Mouse (Mus musculus) heart, postnatal 25 days (tissue): ENCODE measurements around the gene St8sia4. TPM values are rescaled to one million over a fixed set of nuclear protein-coding genes. Genes with fewer than 3 reads are reported as not detected.

Experiments used
- DNase-seq: peaks from one replicate; pipeline ENCODE4 v3.0.0; 2022; ENCODE audit warnings: low spot score
- intact Hi-C: fragments of 180-260 bp; cut with DNase I; formaldehyde crosslinking; loops from one replicate; pipeline ENCODE4 v1.15.1; 2025
- total RNA-seq, 2 experiments: library from RNA; stranded (reverse); gene quantifications; 2 replicates each; pipeline ENCODE4 v1.2.3; 2021

St8sia4 gene
- 10 to 100 TPM in 1 of 2 experiments, 1 to 10 TPM in 1; 8.1 to 10.0 TPM for total RNA-seq

GRCm38 (mm10) chr1:95667435-95668252 lies at the start of gene St8sia4:
Gene St8sia4, minus strand, starts transcription at chr1:95667571.
- intact Hi-C loops = loop anchor here (5.0 kb wide), 4 partner anchors 95 to 350 kb away; no protein-coding TSS in a partner anchor
- peak; percentile 75 for DNase-seq

GRCm38 (mm10) chr1:95709181-95709580 lies 41.8 kb upstream of the St8sia4 start:
- intact Hi-C loops = no loop called here
- DNase-seq = no peak

GRCm38 (mm10) chr1:95699903-95700302 lies 32.5 kb upstream of the St8sia4 start:
- intact Hi-C loops = no loop called here
- no peak for DNase-seq

GRCm38 (mm10) chr1:95674052-95674451 lies 6.7 kb upstream of the St8sia4 start:
- intact Hi-C loops = no loop called here
- DNase-seq = no peak

- intact Hi-C loops = loop anchor here (5.0 kb wide), 4 partner anchors 94 to 351 kb away; no protein-coding TSS in a partner anchor
- DNase-seq = peak; percentile 2
Measured at GRCm38 (mm10) chr1:95668253-95668805, 958 bp upstream of the St8sia4 start.

- intact Hi-C loops = loop anchor here (5.0 kb wide), 4 partner anchors 96 to 349 kb away; no protein-coding TSS in a partner anchor
- DNase-seq = no peak
Measured at GRCm38 (mm10) chr1:95666541-95667320, 640 bp downstream of the St8sia4 start.

- intact Hi-C loops = loop anchor here (2.0 to 5.0 kb wide), 5 partner anchors 47 to 349 kb away; no protein-coding TSS in a partner anchor
- DNase-seq = peak; percentile 6
Measured at GRCm38 (mm10) chr1:95665951-95666484, 1.4 kb downstream of the St8sia4 start.

GRCm38 (mm10) chr1:95664969-95665702 lies 2.2 kb downstream of the St8sia4 start:
- intact Hi-C loops = loop anchor here (2.0 to 5.0 kb wide), 5 partner anchors 46 to 348 kb away; no protein-coding TSS in a partner anchor
- peak; percentile 1 for DNase-seq

- intact Hi-C loops = loop anchor here (2.0 kb wide), 1 partner anchor 46 kb away; no protein-coding TSS in a partner anchor
- DNase-seq = no peak
Measured at GRCm38 (mm10) chr1:95664321-95664825, 3.0 kb downstream of the St8sia4 start.

GRCm38 (mm10) chr1:95657051-95657668 lies 10.2 kb downstream of the St8sia4 start:
- intact Hi-C loops = no loop called here
- DNase-seq = no peak

- DNase-seq = no peak
- intact Hi-C loops = no loop called here
Measured at GRCm38 (mm10) chr1:95655564-95655963, 11.8 kb downstream of the St8sia4 start.

- intact Hi-C loops = no loop called here
- DNase-seq = no peak
Measured at GRCm38 (mm10) chr1:95653445-95653844, 13.9 kb downstream of the St8sia4 start.

GRCm38 (mm10) chr1:95644292-95644691 lies 23.1 kb downstream of the St8sia4 start:
- intact Hi-C loops = no loop called here
- no peak for DNase-seq

- DNase-seq = no peak
- intact Hi-C loops = no loop called here
Measured at GRCm38 (mm10) chr1:95639001-95639400, 28.4 kb downstream of the St8sia4 start.

- intact Hi-C loops = no loop called here
- DNase-seq = no peak
Measured at GRCm38 (mm10) chr1:95624376-95624775, 43.0 kb downstream of the St8sia4 start.

GRCm38 (mm10) chr1:95618647-95619046 lies 48.7 kb downstream of the St8sia4 start:
- no peak for DNase-seq
- intact Hi-C loops = loop anchor here (2.0 to 5.0 kb wide), 2 partner anchors 46 to 166 kb away; no protein-coding TSS in a partner anchor

- DNase-seq = no peak
- intact Hi-C loops = loop anchor here (2.0 to 5.0 kb wide), 2 partner anchors 47 to 166 kb away; no protein-coding TSS in a partner anchor
Measured at GRCm38 (mm10) chr1:95618125-95618524, 49.2 kb downstream of the St8sia4 start.

GRCm38 (mm10) chr1:95610017-95610416 lies 57.4 kb downstream of the St8sia4 start:
- intact Hi-C loops = no loop called here
- DNase-seq = no peak
